Comparison of ENCODE assay signal across 11 mouse cellular contexts in genomic region chr4:81252334-81252733, GRCm38 (mm10).
DNase-seq lines count a peak whose midpoint lies in the region; ATAC-seq lines count a peak whose summit lies in the region.
"Had no signal": no experiment of that assay in that cellular context is flagged by ENCODE, and none has a peak within 500 bp of the region (broad histone marks: within the 10 kb centered on the region; RNA-seq: fewer than 3 reads in every experiment).

No protein-coding gene starts in this region.

- no peak overlapping the region for H3K27ac ChIP-seq in hindbrain, embryonic 11.5 days (ENCODE audit: low read depth, low read length)
- no peak overlapping the region for H3K27ac ChIP-seq in hindbrain, embryonic 10.5 days
- no peak overlapping the region for H3K27ac ChIP-seq in kidney, embryonic 15.5 days
- H3K27ac ChIP-seq in neural tube, embryonic 14.5 days (ENCODE audit: low read depth, low read length), result no peak overlapping the region
- H3K27ac ChIP-seq: limb, embryonic 15.5 days; stomach, postnatal 0 days had no signal

- intact Hi-C loops in left cerebral cortex, postnatal 36 days (cut with DNase I), result loop anchor here (2.0 to 5.0 kb wide), 2 partner anchors 74 to 380 kb away; no protein-coding TSS in a partner anchor

- H3K4me1 ChIP-seq in hindbrain, embryonic 11.5 days (replicated peaks; ENCODE audit: control insufficient read depth, insufficient read depth, low read length), result no peaks in the 10 kb centered on the region
- no peaks in the 10 kb centered on the region for H3K4me1 ChIP-seq in hindbrain, embryonic 10.5 days (replicated peaks)
- peaks cover 5% of the 10 kb centered on the region; the same call in 1 of the 2 replicates for H3K4me1 ChIP-seq in kidney, embryonic 15.5 days
- no peaks in the 10 kb centered on the region for H3K4me1 ChIP-seq in neural tube, embryonic 14.5 days (ENCODE audit: control insufficient read depth, insufficient read depth, low read length)
- H3K4me1 ChIP-seq: limb, embryonic 15.5 days had no signal

- H3K4me2 ChIP-seq in hindbrain, embryonic 11.5 days (replicated peaks; ENCODE audit: low read depth, low read length), result no peak overlapping the region
- no peak overlapping the region for H3K4me2 ChIP-seq in kidney, embryonic 15.5 days
- H3K4me2 ChIP-seq in neural tube, embryonic 14.5 days (ENCODE audit: low read depth, low read length), result no peak overlapping the region
- H3K4me2 ChIP-seq: limb, embryonic 15.5 days had no signal

- WGBS in hindbrain, embryonic 11.5 days, result 87% methylated on average over 1 of the region's 1 CpGs
- WGBS in hindbrain, embryonic 10.5 days, result 94% methylated on average over 1 of the region's 1 CpGs
- 84% methylated on average over 1 of the region's 1 CpGs for WGBS in kidney, embryonic 15.5 days
- 87% methylated on average over 1 of the region's 1 CpGs for WGBS in neural tube, embryonic 14.5 days

- no peaks in the 10 kb centered on the region for H3K9me3 ChIP-seq in hindbrain, embryonic 11.5 days (ENCODE audit: control insufficient read depth, low read length)
- H3K9me3 ChIP-seq in hindbrain, embryonic 10.5 days, result no peaks in the 10 kb centered on the region
- H3K9me3 ChIP-seq in kidney, embryonic 15.5 days (replicated peaks), result no peaks in the 10 kb centered on the region
- H3K9me3 ChIP-seq in neural tube, embryonic 14.5 days (ENCODE audit: control insufficient read depth, low read length), result no peaks in the 10 kb centered on the region
- H3K9me3 ChIP-seq: limb, embryonic 15.5 days had no signal

- H3K27me3 ChIP-seq in hindbrain, embryonic 11.5 days (ENCODE audit: control insufficient read depth, insufficient read depth, low read length), result no peaks in the 10 kb centered on the region
- H3K27me3 ChIP-seq in hindbrain, embryonic 10.5 days (ENCODE audit: insufficient read depth, poor library complexity, severe bottlenecking), result no peaks in the 10 kb centered on the region
- no peaks in the 10 kb centered on the region for H3K27me3 ChIP-seq in kidney, embryonic 15.5 days
- no peaks in the 10 kb centered on the region for H3K27me3 ChIP-seq in neural tube, embryonic 14.5 days (ENCODE audit: control insufficient read depth, insufficient read depth, low read length)
- H3K27me3 ChIP-seq: limb, embryonic 15.5 days had no signal

- H3K36me3 ChIP-seq in hindbrain, embryonic 11.5 days (ENCODE audit: control insufficient read depth, insufficient read depth, low read length), result no peaks in the 10 kb centered on the region
- no peaks in the 10 kb centered on the region for H3K36me3 ChIP-seq in hindbrain, embryonic 10.5 days
- no peaks in the 10 kb centered on the region for H3K36me3 ChIP-seq in kidney, embryonic 15.5 days
- no peaks in the 10 kb centered on the region for H3K36me3 ChIP-seq in neural tube, embryonic 14.5 days (ENCODE audit: control insufficient read depth, insufficient read depth, low read length)
- H3K36me3 ChIP-seq: limb, embryonic 15.5 days had no signal

- H3K9ac ChIP-seq in hindbrain, embryonic 11.5 days (ENCODE audit: low read depth, low read length), result no peak overlapping the region
- H3K9ac ChIP-seq in kidney, embryonic 15.5 days, result no peak overlapping the region
- no peak overlapping the region for H3K9ac ChIP-seq in neural tube, embryonic 14.5 days (replicated peaks; ENCODE audit: low read depth, low read length)
- H3K9ac ChIP-seq: limb, embryonic 15.5 days had no signal

- no peak for DNase-seq in hindbrain, embryonic 11.5 days (ENCODE audit: low spot score)
- DNase-seq in hindbrain, embryonic 10.5 days (ENCODE audit: low spot score), result no peak
- peak; percentile 22 for DNase-seq in retina, embryonic 14.5 days (ENCODE audit: low spot score)
- no peak for DNase-seq in retina, postnatal 1 day
- no peak for DNase-seq in left cerebral cortex, postnatal 36 days (ENCODE audit: low spot score in 2 of 2)
- no peak for DNase-seq in left cerebral cortex, adult 18-20 months (ENCODE audit: low spot score in 2 of 2)
- DNase-seq: gastrocnemius, postnatal 25 days had no signal

- ATAC-seq in hindbrain, embryonic 11.5 days (ENCODE audit: low FRiP score), result peak; percentile 41; the same call in 1 of the 2 replicates
- 0 out of 2 replicates have a peak, but pooled peaks have one; percentile 34 for ATAC-seq in kidney, embryonic 15.5 days (replicated peaks; ENCODE audit: low FRiP score)
- peak; percentile 60; the same call in 1 of the 2 replicates for ATAC-seq in neural tube, embryonic 14.5 days (ENCODE audit: low read depth)

- no peak overlapping the region for H3K4me3 ChIP-seq in hindbrain, embryonic 11.5 days (ENCODE audit: low read depth, low read length)
- no peak overlapping the region for H3K4me3 ChIP-seq in hindbrain, embryonic 10.5 days
- H3K4me3 ChIP-seq in kidney, embryonic 15.5 days (replicated peaks), result no peak overlapping the region
- no peak overlapping the region for H3K4me3 ChIP-seq in neural tube, embryonic 14.5 days (ENCODE audit: low read depth, low read length)
- H3K4me3 ChIP-seq: limb, embryonic 15.5 days had no signal
